Mouse (Mus musculus) thymus, adult 2 months (tissue): ENCODE results near the gene Csrnp1.

Experiments used
- CTCF ChIP-seq: fragments of 200-500 bp; IDR thresholded peaks from 2 replicates; pipeline ENCODE4 v1.5.1; 2012; ENCODE audit warnings: mild to moderate bottlenecking, control low read depth, low read length, moderate library complexity, borderline replicate concordance; ENCODE audit not compliant: control insufficient read depth, poor library complexity, insufficient read depth; ENCODE audit errors: extremely low read depth
- POLR2A ChIP-seq: fragments of 200-500 bp; IDR thresholded peaks from 2 replicates; pipeline ENCODE4 v1.6.1; 2012; ENCODE audit warnings: mild to moderate bottlenecking, low read length, control low read depth, moderate library complexity; ENCODE audit not compliant: control insufficient read depth, poor library complexity, insufficient read depth; ENCODE audit errors: extremely low read depth

- TF ChIP-seq POLR2A (no peak), CTCF (no peak)
These were observed 58.7 kb downstream of the Csrnp1 start for GRCm38 (mm10) chr9:119925729-119926128.
